Mouse (Mus musculus) kidney, adult 2 months (tissue): ENCODE measurements around the gene Spag17.

ENCODE experiments used
- CTCF ChIP-seq: fragments of 200-500 bp; conservative IDR thresholded peaks from 2 replicates; pipeline ENCODE4 v1.5.1; 2011; ENCODE audit warnings: low read depth, mild to moderate bottlenecking, control low read depth, low read length, moderate library complexity, mixed read lengths; ENCODE audit not compliant: insufficient read depth, insufficient read length
- POLR2A ChIP-seq: fragments of 200-500 bp; IDR thresholded peaks from one replicate; pipeline ENCODE4 v1.6.1; 2011; ENCODE audit warnings: low read depth, low read length, control low read depth

GRCm38 (mm10) chr3:100122445-100122844 lies 237.2 kb downstream of the Spag17 start:
- TF ChIP-seq CTCF: no peak
- no peak for TF ChIP-seq POLR2A
